Mouse (Mus musculus) lung, embryonic 16.5 days (tissue): ENCODE data around the gene Mettl24. TPM values are rescaled to one million over a fixed set of nuclear protein-coding genes. Genes with fewer than 3 reads are reported as not detected.

Experiments
- ATAC-seq: fragments of 200-750 bp; cut with Nextera tagmentation; 2 replicates; pipeline ENCODE4 v1.8.0; 2017; ENCODE audit warnings: low read depth, mild to moderate bottlenecking, moderate library complexity
- H3K27ac ChIP-seq: fragments of 300-500 bp; sonication (generic); 2 replicates; pipeline ENCODE4 v1.5.1; 2014; ENCODE audit warnings: mild to moderate bottlenecking, control low read depth, low read length
- H3K27me3 ChIP-seq: fragments of 300-500 bp; sonication (generic); 2 replicates; pipeline ENCODE4 v1.6.1; 2014; ENCODE audit warnings: low read depth, low read length, mixed read lengths; ENCODE audit not compliant: control insufficient read depth, insufficient read depth
- H3K36me3 ChIP-seq: fragments of 300-500 bp; sonication (generic); 2 replicates; pipeline ENCODE4 v1.6.1; 2014; ENCODE audit warnings: low read length; ENCODE audit not compliant: control insufficient read depth, insufficient read depth
- H3K4me1 ChIP-seq: fragments of 300-500 bp; sonication (generic); replicated peaks from 2 replicates; pipeline ENCODE4 v1.6.1; 2014; ENCODE audit warnings: low read length, mixed read lengths; ENCODE audit not compliant: control insufficient read depth, insufficient read depth
- H3K4me2 ChIP-seq: fragments of 300-500 bp; sonication (generic); 2 replicates; pipeline ENCODE4 v1.6.1; 2014; ENCODE audit warnings: low read depth, low read length, control low read depth
- H3K4me3 ChIP-seq: fragments of 300-500 bp; sonication (generic); 2 replicates; pipeline ENCODE4 v1.5.1; 2014; ENCODE audit warnings: mild to moderate bottlenecking, low read length, control low read depth
- H3K9ac ChIP-seq: fragments of 300-500 bp; sonication (generic); 2 replicates; pipeline ENCODE4 v1.6.1; 2014; ENCODE audit warnings: low read length, control low read depth
- H3K9me3 ChIP-seq: fragments of 300-500 bp; sonication (generic); 2 replicates; pipeline ENCODE4 v1.6.1; 2016; ENCODE audit warnings: low read length; ENCODE audit not compliant: control insufficient read depth
- WGBS: fragments of 180-500 bp; shearing (Covaris S2); extraction: QIAGEN DNeasy Blood & Tissue Kit; methylation state at CpG from one replicate; pipeline ENCODE4 v1.1.7; 2014; 5-methylcytosine and 5-hydroxymethylcytosine counted together
- polyA plus RNA-seq: library from polyadenylated mRNA; unstranded; fragments of >200 nt; fragmentation: Nextera tagmentation; extraction: Ambion mirVana; gene quantifications from 2 replicates; pipeline ENCODE4 v1.2.1, GENCODE M21; 2015

Gene Mettl24
- polyA plus RNA-seq, 1 experiment from 2014 or later = 3.7 TPM

DNA sequence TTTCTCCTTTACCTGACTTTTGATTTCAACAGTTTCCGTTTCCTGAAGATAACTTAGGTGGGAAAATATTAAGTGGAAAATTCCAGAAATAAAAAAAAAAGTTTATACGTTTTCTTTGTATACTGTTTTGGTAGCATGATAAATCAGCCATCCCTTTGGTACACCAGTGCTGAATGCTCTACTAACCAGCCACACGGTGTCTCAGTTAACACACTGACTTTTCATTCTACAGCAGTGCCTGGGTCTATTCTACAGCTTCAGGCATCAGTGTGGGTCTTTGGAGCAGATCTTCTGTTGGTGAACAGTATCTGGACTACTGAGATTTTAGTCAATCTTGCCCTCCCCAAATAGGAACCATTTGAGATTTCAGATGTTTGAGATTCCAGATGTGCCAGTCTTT, 4.6 kb upstream of the Mettl24 start:
- ATAC-seq = no peak
- Histone ChIP-seq H3K4me1 (no peaks in the 10 kb centered on the region; the same call in 1 of the 2 replicates), H3K27ac (no peak overlapping the region), H3K9ac (no peak overlapping the region), H3K36me3 (no peaks in the 10 kb centered on the region), H3K27me3 (no peaks in the 10 kb centered on the region), H3K4me3 (no peak overlapping the region), H3K4me2 (no peak overlapping the region), H3K9me3 (no peaks in the 10 kb centered on the region)
- 64% methylated on average over 3 of the region's 3 CpGs for WGBS

DNA sequence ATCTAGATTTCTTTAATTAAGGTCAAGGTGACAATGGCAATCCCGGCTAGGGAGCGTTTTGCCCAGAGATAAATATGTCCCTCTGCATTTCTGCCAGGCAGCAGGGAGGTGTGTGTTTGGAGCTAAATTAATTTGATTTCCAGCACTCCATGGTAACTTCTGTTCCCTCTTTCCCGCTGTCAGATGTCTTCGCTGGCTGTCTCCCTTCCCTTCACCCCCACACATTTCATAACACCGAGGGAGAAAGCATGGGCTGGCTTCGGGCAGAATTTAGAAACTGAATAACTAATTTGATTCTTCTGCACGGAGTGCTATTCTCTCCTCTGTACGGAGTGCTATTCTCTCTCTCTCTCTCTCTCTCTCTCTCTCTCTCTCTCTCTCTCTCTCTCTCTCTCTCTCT, 612 bp upstream of the Mettl24 start:
- peak overlapping the region; percentile 97 for H3K4me2 ChIP-seq
- no peaks in the 10 kb centered on the region for H3K9me3 ChIP-seq
- no peak for ATAC-seq
- no peaks in the 10 kb centered on the region for H3K27me3 ChIP-seq
- H3K27ac ChIP-seq = no peak overlapping the region
- H3K4me3 ChIP-seq = peak overlapping the region; percentile 72
- peaks cover 3% of the 10 kb centered on the region; the same call in 1 of the 2 replicates for H3K4me1 ChIP-seq
- H3K36me3 ChIP-seq = no peaks in the 10 kb centered on the region
- WGBS = 27% methylated on average over 8 of the region's 8 CpGs
- no peak overlapping the region for H3K9ac ChIP-seq

DNA sequence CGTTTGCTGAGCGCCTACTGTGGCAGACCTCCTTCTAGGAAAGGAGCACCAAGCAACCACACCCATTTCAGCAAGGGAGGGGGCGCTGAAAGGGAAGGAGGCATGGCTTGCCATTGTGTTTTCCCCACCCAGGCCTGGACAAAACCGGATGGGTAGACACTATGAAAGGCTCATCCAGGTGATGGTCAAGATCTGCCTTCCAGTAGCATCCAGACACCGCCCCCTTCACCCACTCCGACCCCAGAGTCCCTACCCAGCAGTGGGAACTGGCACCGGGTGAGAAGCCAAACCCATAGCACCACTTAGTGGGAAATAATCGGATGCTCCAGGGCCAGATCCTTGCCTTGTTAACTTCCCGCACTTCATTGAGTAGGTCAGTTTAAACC, 779 bp downstream of the Mettl24 start:
- H3K27ac ChIP-seq = no peak overlapping the region
- ATAC-seq = no peak; the same call in 1 of the 2 replicates
- peak overlapping the region; percentile 90 for H3K9ac ChIP-seq

DNA sequence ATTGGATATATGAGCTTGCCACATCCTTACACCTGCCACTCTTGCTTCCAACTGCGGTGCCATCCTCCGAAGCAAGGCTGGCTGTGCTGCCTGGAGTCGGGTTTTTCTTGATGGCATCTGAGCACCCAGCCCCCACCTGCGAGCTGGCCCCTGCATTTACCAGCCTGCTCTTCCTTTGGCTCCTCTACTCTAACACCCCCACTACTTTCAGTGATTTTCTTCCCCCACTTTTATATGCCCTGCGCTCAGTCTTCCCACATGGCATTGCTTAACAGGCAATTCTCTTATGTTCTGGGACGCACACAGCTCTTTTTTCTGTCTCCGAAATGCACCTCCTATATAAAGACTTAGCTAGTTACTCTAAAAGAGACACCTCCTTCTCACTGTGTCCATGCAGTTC, 1.2 kb downstream of the Mettl24 start:
- Histone ChIP-seq H3K4me1 (peaks cover 3% of the 10 kb centered on the region; the same call in 1 of the 2 replicates), H3K9ac (no peak overlapping the region), H3K4me2 (no peak overlapping the region), H3K4me3 (no peak overlapping the region), H3K27ac (no peak overlapping the region), H3K27me3 (no peaks in the 10 kb centered on the region), H3K36me3 (no peaks in the 10 kb centered on the region), H3K9me3 (no peaks in the 10 kb centered on the region)
- no peak for ATAC-seq
- 95% methylated on average over 7 of the region's 7 CpGs for WGBS

More for the DNA sequence above, 779 bp downstream of the Mettl24 start:
- Histone ChIP-seq H3K27me3 (no peaks in the 10 kb centered on the region), H3K36me3 (no peaks in the 10 kb centered on the region), H3K4me3 (peak overlapping the region; percentile 72; the same call in 1 of the 2 replicates), H3K4me1 (peaks cover 3% of the 10 kb centered on the region; the same call in 1 of the 2 replicates), H3K9me3 (no peaks in the 10 kb centered on the region), H3K4me2 (peak overlapping the region; percentile 97)
- WGBS = 58% methylated on average over 9 of the region's 9 CpGs

- no peak for ATAC-seq
- Histone ChIP-seq H3K4me3 (no peak overlapping the region), H3K27me3 (no peaks in the 10 kb centered on the region), H3K9ac (no peak overlapping the region), H3K4me2 (no peak overlapping the region), H3K27ac (no peak overlapping the region), H3K36me3 (no peaks in the 10 kb centered on the region), H3K4me1 (peaks cover 3% of the 10 kb centered on the region; the same call in 1 of the 2 replicates), H3K9me3 (no peaks in the 10 kb centered on the region)
- 23% methylated on average over 8 of the region's 8 CpGs for WGBS
Measured at GRCm38 (mm10) chr10:40685641-40686040, 2.6 kb downstream of the Mettl24 start.

- ATAC-seq = no peak
- no peaks in the 10 kb centered on the region for H3K9me3 ChIP-seq
- H3K36me3 ChIP-seq = no peaks in the 10 kb centered on the region
- no peak overlapping the region for H3K27ac ChIP-seq
- H3K9ac ChIP-seq = no peak overlapping the region
- peaks cover 3% of the 10 kb centered on the region; the same call in 1 of the 2 replicates for H3K4me1 ChIP-seq
- H3K4me3 ChIP-seq = no peak overlapping the region
- no peaks in the 10 kb centered on the region for H3K27me3 ChIP-seq
- no peak overlapping the region for H3K4me2 ChIP-seq
- WGBS = 88% methylated on average over 4 of the region's 4 CpGs
Measured at GRCm38 (mm10) chr10:40686976-40687375, 3.9 kb downstream of the Mettl24 start.

- no peaks in the 10 kb centered on the region for H3K27me3 ChIP-seq
- H3K9me3 ChIP-seq = no peaks in the 10 kb centered on the region
- ATAC-seq = no peak
- H3K4me1 ChIP-seq = peaks cover 3% of the 10 kb centered on the region; the same call in 1 of the 2 replicates
- no peak overlapping the region for H3K4me3 ChIP-seq
- no peak overlapping the region for H3K27ac ChIP-seq
- no peaks in the 10 kb centered on the region for H3K36me3 ChIP-seq
- no peak overlapping the region for H3K9ac ChIP-seq
- WGBS = 65% methylated on average over 2 of the region's 2 CpGs
- H3K4me2 ChIP-seq = no peak overlapping the region
Measured at GRCm38 (mm10) chr10:40687407-40687806, 4.3 kb downstream of the Mettl24 start.

DNA sequence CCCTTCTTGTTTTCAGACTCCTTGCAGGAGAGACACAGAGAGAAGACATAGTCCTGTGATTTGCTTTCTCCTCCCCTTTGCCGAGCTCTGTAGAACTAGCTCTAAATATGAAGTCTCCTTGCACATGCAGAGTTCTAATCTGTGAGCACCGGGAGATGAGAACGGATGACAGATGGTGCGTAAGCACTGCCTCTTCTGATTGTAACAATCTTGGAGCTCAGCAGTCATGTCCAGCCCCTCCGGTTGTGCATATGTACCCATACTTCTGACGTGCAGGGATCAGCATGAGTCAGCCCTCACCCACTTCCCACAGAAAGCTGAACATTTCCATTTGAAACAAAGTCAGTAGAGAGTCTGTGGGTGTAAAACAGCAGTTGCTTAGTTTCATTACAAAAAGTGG, 5.2 kb downstream of the Mettl24 start:
- Histone ChIP-seq H3K9ac (no peak overlapping the region), H3K4me3 (no peak overlapping the region), H3K27me3 (no peaks in the 10 kb centered on the region), H3K36me3 (no peaks in the 10 kb centered on the region), H3K4me2 (no peak overlapping the region), H3K27ac (no peak overlapping the region), H3K9me3 (no peaks in the 10 kb centered on the region), H3K4me1 (peaks cover 3% of the 10 kb centered on the region; the same call in 1 of the 2 replicates)
- no peak for ATAC-seq
- 71% methylated on average over 6 of the region's 6 CpGs for WGBS

GRCm38 (mm10) chr10:40688873-40689272, 5.8 kb downstream of the Mettl24 start:
- H3K27me3 ChIP-seq = no peaks in the 10 kb centered on the region
- H3K9ac ChIP-seq = no peak overlapping the region
- no peak overlapping the region for H3K4me2 ChIP-seq
- H3K4me1 ChIP-seq = peaks cover under 1% of the 10 kb centered on the region; the same call in 1 of the 2 replicates
- ATAC-seq = no peak
- 38% methylated on average over 1 of the region's 1 CpGs for WGBS
- no peaks in the 10 kb centered on the region for H3K36me3 ChIP-seq
- no peak overlapping the region for H3K27ac ChIP-seq
- no peaks in the 10 kb centered on the region for H3K9me3 ChIP-seq
- no peak overlapping the region for H3K4me3 ChIP-seq

- Histone ChIP-seq H3K36me3 (no peaks in the 10 kb centered on the region), H3K4me2 (no peak overlapping the region), H3K9me3 (no peaks in the 10 kb centered on the region), H3K27me3 (no peaks in the 10 kb centered on the region), H3K9ac (no peak overlapping the region), H3K4me1 (peaks cover 10% of the 10 kb centered on the region), H3K4me3 (no peak overlapping the region), H3K27ac (no peak overlapping the region)
- WGBS = 66% methylated on average over 4 of the region's 4 CpGs
- no peak for ATAC-seq
Measured at GRCm38 (mm10) chr10:40698652-40699051, 15.6 kb downstream of the Mettl24 start.
